Mouse (Mus musculus): Measurements from ENCODE around the gene Lenep.

Gene Lenep

GRCm38 (mm10) chr3:89419981-89420380, 17.4 kb upstream of the Lenep start:
- DNase-seq (ENCODE audit: low spot score): no peak

- peak; percentile 67 for DNase-seq (ENCODE audit: low spot score)
Observed at GRCm38 (mm10) chr3:89419571-89419970, 17.0 kb upstream of the Lenep start.

- DNase-seq (ENCODE audit: low spot score): peak; percentile 89
Observed at GRCm38 (mm10) chr3:89418861-89419250, 16.3 kb upstream of the Lenep start.

GRCm38 (mm10) chr3:89418170-89418860, 15.7 kb upstream of the Lenep start, which contains the start of the genes Cks1b and Shc1:
Gene Cks1b, minus strand, starts transcription at chr3:89418383.
Gene Shc1, plus strand, starts transcription at chr3:89418443.
- DNase-seq (ENCODE audit: low spot score): peak; percentile 99

GRCm38 (mm10) chr3:89417840-89418169, 15.2 kb upstream of the Lenep start:
- peak; percentile 93 for DNase-seq (ENCODE audit: low spot score)

GRCm38 (mm10) chr3:89417131-89417530, 14.5 kb upstream of the Lenep start:
- DNase-seq (ENCODE audit: low spot score): no peak

- DNase-seq (ENCODE audit: low spot score): no peak
Observed at GRCm38 (mm10) chr3:89416158-89416557, 13.6 kb upstream of the Lenep start.

- DNase-seq (ENCODE audit: low spot score): peak; percentile 100
Observed at GRCm38 (mm10) chr3:89411490-89412393, 9.1 kb upstream of the Lenep start, which contains the start of gene Flad1. Gene Flad1, minus strand, starts transcription at chr3:89411870.

GRCm38 (mm10) chr3:89410864-89411263, 8.3 kb upstream of the Lenep start:
- DNase-seq (ENCODE audit: low spot score): no peak

- DNase-seq (ENCODE audit: low spot score): no peak
Observed at GRCm38 (mm10) chr3:89409701-89410100, 7.1 kb upstream of the Lenep start.

- no peak for DNase-seq (ENCODE audit: low spot score)
Observed at GRCm38 (mm10) chr3:89408448-89408847, 5.9 kb upstream of the Lenep start.

GRCm38 (mm10) chr3:89406887-89407286, 4.3 kb upstream of the Lenep start:
- no peak for DNase-seq (ENCODE audit: low spot score)

- DNase-seq (ENCODE audit: low spot score): no peak
Observed at GRCm38 (mm10) chr3:89401329-89401728, 1.3 kb downstream of the Lenep start.

- no peak for DNase-seq (ENCODE audit: low spot score)
Observed at GRCm38 (mm10) chr3:89396654-89397005, 6.0 kb downstream of the Lenep start.

GRCm38 (mm10) chr3:89395806-89396653, 6.6 kb downstream of the Lenep start:
- peak; percentile 91 for DNase-seq (ENCODE audit: low spot score)

- DNase-seq (ENCODE audit: low spot score): no peak
Observed at GRCm38 (mm10) chr3:89395419-89395805, 7.2 kb downstream of the Lenep start.

- DNase-seq (ENCODE audit: low spot score): peak; percentile 95
Observed at GRCm38 (mm10) chr3:89394894-89395256, 7.7 kb downstream of the Lenep start.

- DNase-seq (ENCODE audit: low spot score): peak; percentile 78
Observed at GRCm38 (mm10) chr3:89394006-89394893, 8.3 kb downstream of the Lenep start, which contains the start of gene Zbtb7b. Gene Zbtb7b, minus strand, starts transcription at chr3:89394776.

GRCm38 (mm10) chr3:89393605-89394004, 9.0 kb downstream of the Lenep start:
- peak; percentile 98 for DNase-seq (ENCODE audit: low spot score)

GRCm38 (mm10) chr3:89392871-89393311, 9.7 kb downstream of the Lenep start:
- peak; percentile 54 for DNase-seq (ENCODE audit: low spot score)

All from embryo, embryonic 10.5 days (tissue).